Mouse (Mus musculus): Measurements from ENCODE around the gene C030005K15Rik. TPM values are rescaled to one million over a fixed set of nuclear protein-coding genes. Genes with fewer than 3 reads are reported as not detected.

Gene C030005K15Rik
- polyA plus RNA-seq, 1 experiment from 2014 or later = not detected

- H3K4me1 ChIP-seq = no peaks in the 10 kb centered on the region
- H3K9ac ChIP-seq (replicated peaks) = no peak overlapping the region
- H3K9me3 ChIP-seq = no peaks in the 10 kb centered on the region
- no peaks in the 10 kb centered on the region for H3K27me3 ChIP-seq
- H3K4me3 ChIP-seq = no peak overlapping the region
- H3K36me3 ChIP-seq = no peaks in the 10 kb centered on the region
- H3K27ac ChIP-seq (replicated peaks) = no peak overlapping the region
- no peak for ATAC-seq (ENCODE audit: low FRiP score, low read depth)
- no peak overlapping the region for H3K4me2 ChIP-seq (replicated peaks)
These were observed 24.2 kb downstream of the C030005K15Rik start for GRCm38 (mm10) chr10:97702321-97702720.

GRCm38 (mm10) chr10:97693398-97694135, 33.0 kb downstream of the C030005K15Rik start:
- H3K9me3 ChIP-seq = peaks cover 7% of the 10 kb centered on the region; the same call in 1 of the 2 replicates
- no peak overlapping the region for H3K27ac ChIP-seq (replicated peaks)
- H3K9ac ChIP-seq (replicated peaks) = no peak overlapping the region
- H3K27me3 ChIP-seq = no peaks in the 10 kb centered on the region
- 92% methylated on average over 37 of the region's 37 CpGs for WGBS
- ATAC-seq (ENCODE audit: low FRiP score, low read depth) = 0 out of 2 replicates have a peak, but pooled peaks have one; percentile 16
- H3K4me1 ChIP-seq = no peaks in the 10 kb centered on the region
- no peaks in the 10 kb centered on the region for H3K36me3 ChIP-seq
- no peak overlapping the region for H3K4me2 ChIP-seq (replicated peaks)
- H3K4me3 ChIP-seq = no peak overlapping the region

- Histone ChIP-seq H3K9ac (replicated peaks) (no peak within 1 kb of the TSS), H3K27ac (replicated peaks) (no peak within 1 kb of the TSS), H3K9me3 (peaks cover 7% of the 10 kb centered on the region; the same call in 1 of the 2 replicates), H3K36me3 (no peaks in the 10 kb centered on the region), H3K4me3 (no peak within 1 kb of the TSS), H3K27me3 (no peaks in the 10 kb centered on the region), H3K4me2 (replicated peaks) (no peak within 1 kb of the TSS), H3K4me1 (no peaks in the 10 kb centered on the region)
- ATAC-seq (ENCODE audit: low FRiP score, low read depth) = no peak; the same call in 1 of the 2 replicates
- WGBS = 72% methylated on average over 20 of the region's 20 CpGs
These were observed 33.6 kb downstream of the C030005K15Rik start, which contains the start of gene Ccer1 for GRCm38 (mm10) chr10:97692913-97693312. Gene Ccer1, plus strand, starts transcription at chr10:97693059.

GRCm38 (mm10) chr10:97689425-97689824, 37.1 kb downstream of the C030005K15Rik start:
- no peaks in the 10 kb centered on the region for H3K27me3 ChIP-seq
- H3K9me3 ChIP-seq = peaks cover 7% of the 10 kb centered on the region; the same call in 1 of the 2 replicates
- no peak for ATAC-seq (ENCODE audit: low FRiP score, low read depth)
- no peak overlapping the region for H3K9ac ChIP-seq (replicated peaks)
- no peaks in the 10 kb centered on the region for H3K4me1 ChIP-seq
- no peaks in the 10 kb centered on the region for H3K36me3 ChIP-seq
- no peak overlapping the region for H3K4me2 ChIP-seq (replicated peaks)
- 85% methylated on average over 3 of the region's 3 CpGs for WGBS
- no peak overlapping the region for H3K4me3 ChIP-seq
- no peak overlapping the region for H3K27ac ChIP-seq (replicated peaks)

- Histone ChIP-seq H3K9ac (replicated peaks) (no peak overlapping the region), H3K4me2 (replicated peaks) (no peak overlapping the region), H3K4me1 (no peaks in the 10 kb centered on the region), H3K36me3 (no peaks in the 10 kb centered on the region), H3K4me3 (no peak overlapping the region), H3K27ac (replicated peaks) (no peak overlapping the region), H3K27me3 (no peaks in the 10 kb centered on the region), H3K9me3 (no peaks in the 10 kb centered on the region)
- WGBS = 90% methylated on average over 1 of the region's 1 CpGs
- ATAC-seq (ENCODE audit: low FRiP score, low read depth) = no peak
These were observed 39.4 kb downstream of the C030005K15Rik start for GRCm38 (mm10) chr10:97687198-97687597.

GRCm38 (mm10) chr10:97682981-97683380, 43.6 kb downstream of the C030005K15Rik start:
- Histone ChIP-seq H3K4me1 (no peaks in the 10 kb centered on the region), H3K4me2 (replicated peaks) (no peak overlapping the region), H3K9me3 (no peaks in the 10 kb centered on the region), H3K36me3 (no peaks in the 10 kb centered on the region), H3K27me3 (no peaks in the 10 kb centered on the region), H3K4me3 (no peak overlapping the region), H3K27ac (replicated peaks) (no peak overlapping the region), H3K9ac (replicated peaks) (no peak overlapping the region)
- no peak for ATAC-seq (ENCODE audit: low FRiP score, low read depth)

Other genes with a start within 250 kb of the C030005K15Rik start
- 42.0 and 57.6 TPM in 2 replicates for gene Dcn, start 247.1 kb downstream of the C030005K15Rik start, polyA plus RNA-seq (2016; fragmentation: Nextera tagmentation; extraction: Ambion mirVana)
- gene Lum, start 161.6 kb downstream of the C030005K15Rik start, polyA plus RNA-seq (2016; fragmentation: Nextera tagmentation; extraction: Ambion mirVana) = 110 and 152 TPM in 2 replicates
- gene Kera, start 119.9 kb downstream of the C030005K15Rik start, polyA plus RNA-seq (2016; fragmentation: Nextera tagmentation; extraction: Ambion mirVana) = 0.13 and 0.47 TPM in 2 replicates
- 6.3 and 11.2 TPM in 2 replicates for gene Epyc, start 82.7 kb downstream of the C030005K15Rik start, polyA plus RNA-seq (2016; fragmentation: Nextera tagmentation; extraction: Ambion mirVana)
- not detected in 2 replicates for gene Ccer1, start 33.7 kb downstream of the C030005K15Rik start, polyA plus RNA-seq (2016; fragmentation: Nextera tagmentation; extraction: Ambion mirVana)

Measured in midbrain, embryonic 12.5 days (tissue).